Mouse (Mus musculus) naive thymus-derived CD4-positive, alpha-beta T cell, adult 2 months (primary cell): Measurements from ENCODE around the gene CN725425.

ENCODE experiments used
- DNase-seq: peaks from one replicate; pipeline ENCODE4 v3.0.0-alpha.2; 2011; ENCODE audit warnings: low read depth

The CN725425 gene

GRCm38 (mm10) chr15:91237294-91237693, 38.0 kb downstream of the CN725425 start:
- DNase-seq, result no peak

GRCm38 (mm10) chr15:91240683-91241335, 41.5 kb downstream of the CN725425 start:
- DNase-seq, result no peak

DNA sequence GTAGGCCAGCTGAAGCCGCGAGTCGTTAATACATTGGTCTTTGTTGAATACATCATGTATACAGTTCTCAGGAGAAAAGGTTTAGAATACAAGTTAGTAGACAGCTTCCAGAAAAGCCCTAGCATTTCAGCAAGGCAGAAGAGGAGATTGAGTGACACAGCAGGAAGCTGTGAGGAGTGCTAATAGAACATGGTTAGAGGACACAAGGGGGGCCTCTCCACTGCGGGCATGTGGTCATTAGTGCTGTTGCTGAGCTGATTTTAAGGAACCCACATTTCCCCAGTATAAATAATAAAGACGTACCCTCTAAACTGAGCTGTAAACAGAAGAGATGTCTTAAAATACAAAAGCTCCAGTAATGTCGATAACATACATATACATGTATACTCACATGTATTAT, 51.5 kb downstream of the CN725425 start:
- no peak for DNase-seq

DNA sequence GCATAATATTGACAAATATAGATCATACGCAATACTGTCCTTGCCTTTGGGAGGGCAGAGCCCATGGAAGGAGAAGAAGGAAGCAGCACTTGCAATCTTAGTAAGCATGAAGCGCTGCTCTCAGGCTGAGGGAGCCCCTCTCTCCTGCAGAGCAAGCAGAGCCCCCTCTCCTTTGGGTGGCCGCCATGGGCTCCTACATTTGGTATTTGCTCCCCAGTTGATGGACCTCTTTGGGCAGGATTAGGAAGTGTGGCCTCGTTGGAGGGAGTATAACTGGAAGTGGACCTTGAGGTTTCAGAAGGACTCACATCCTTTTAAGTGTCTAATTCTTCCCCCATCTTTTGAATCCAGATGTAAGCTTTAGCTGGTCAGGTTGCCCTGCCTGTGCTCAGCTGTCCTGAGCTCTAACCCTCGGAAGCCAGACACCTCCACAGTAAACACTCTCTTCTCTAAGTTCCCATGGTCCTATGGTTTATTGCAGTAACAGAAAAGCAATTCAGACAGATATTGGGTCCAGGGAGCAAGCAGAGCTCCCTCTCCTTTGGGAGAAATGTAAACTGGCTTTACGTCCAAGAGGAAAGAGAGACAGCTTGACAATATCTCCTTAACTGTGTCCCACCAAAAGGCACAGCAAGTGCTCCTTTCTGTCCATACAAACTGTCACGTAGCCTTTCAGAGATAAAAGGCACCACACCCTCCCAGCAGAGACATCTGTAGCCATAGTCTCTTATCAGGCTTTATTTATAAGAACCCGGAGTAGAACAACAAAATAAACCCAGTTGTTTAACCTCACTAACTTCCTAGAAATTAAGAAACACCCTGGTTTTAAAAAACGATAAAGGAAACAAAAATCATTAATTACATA, 52.5 kb downstream of the CN725425 start:
- DNase-seq, result no peak

DNA sequence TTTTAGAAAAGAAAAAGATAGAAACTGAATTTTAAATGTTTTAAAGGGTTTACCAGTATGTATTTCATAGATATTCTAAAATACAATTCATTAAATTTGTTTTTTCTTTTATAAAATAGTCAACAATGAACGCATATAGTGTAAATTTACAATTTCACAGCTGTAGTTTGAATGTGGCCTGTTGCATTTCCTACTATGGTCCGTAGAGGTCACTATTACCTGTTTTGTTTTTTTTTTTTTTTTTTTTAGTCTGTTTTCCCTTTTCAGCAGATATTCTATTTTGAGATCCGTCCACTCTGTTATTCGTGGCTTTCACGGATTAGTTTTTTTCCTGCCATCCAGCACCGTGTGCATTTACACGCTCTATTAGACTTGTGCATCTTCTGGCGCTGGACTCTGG, 53.7 kb downstream of the CN725425 start:
- no peak for DNase-seq

- no peak for DNase-seq
Measured at GRCm38 (mm10) chr15:91255308-91255707, 56.0 kb downstream of the CN725425 start.

DNA sequence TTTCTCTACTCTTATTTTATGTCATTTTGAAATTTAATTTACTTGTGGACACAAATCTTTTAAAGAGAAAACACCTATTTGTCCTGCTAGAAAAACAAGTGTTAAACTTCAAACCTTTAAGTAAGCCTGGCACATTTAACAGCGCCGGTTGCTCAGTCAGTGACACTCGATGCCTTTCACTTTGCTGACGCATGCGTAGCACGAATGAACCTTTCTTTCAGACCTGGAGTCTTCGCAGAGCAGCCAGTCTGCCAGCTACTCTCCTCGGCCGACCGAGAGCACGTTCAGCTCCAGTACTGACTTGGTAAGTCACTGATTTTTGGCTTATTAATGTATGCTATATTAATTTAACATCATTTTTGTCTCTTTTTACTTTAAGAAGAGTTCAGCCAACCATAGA, 57.8 kb downstream of the CN725425 start:
- DNase-seq, result no peak

DNA sequence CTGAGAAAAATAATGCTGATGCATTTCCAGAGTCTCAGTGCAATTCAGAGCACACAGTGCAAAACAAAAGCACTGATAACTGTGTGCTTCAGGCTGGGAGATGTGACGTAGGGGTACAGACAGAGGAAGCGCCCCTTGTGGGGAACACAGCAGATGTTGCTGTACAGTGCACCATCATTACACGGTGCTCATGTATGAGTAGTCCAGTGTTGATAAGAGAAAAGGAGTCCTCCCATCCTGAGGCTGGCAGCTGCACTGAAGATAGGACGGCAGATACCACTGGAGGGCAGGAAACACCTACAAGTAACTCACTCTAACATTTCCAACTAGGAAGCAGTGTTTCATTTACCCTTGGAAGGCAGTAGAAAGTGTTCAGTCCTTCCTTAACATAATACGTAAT, 61.3 kb downstream of the CN725425 start:
- DNase-seq, result no peak

DNA sequence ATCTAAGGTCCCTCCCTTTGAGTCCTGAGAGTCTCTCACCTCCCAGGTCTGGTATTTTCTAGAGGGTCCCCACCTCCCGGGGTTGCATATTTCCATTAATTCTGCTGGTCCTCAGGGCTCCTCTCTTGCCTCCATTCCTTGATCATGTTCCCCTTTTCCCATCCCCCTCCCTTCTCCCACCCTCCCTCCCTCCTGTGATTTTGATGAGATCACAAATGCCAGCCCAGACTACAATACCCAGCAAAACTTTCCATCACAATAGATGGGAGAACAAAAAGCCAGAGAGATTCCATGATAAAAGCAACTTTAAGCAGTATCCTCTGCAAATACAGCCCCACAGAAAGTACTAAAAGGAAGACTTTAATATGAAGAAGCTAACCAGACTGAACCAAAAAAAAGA, 64.6 kb downstream of the CN725425 start:
- DNase-seq, result no peak

DNA sequence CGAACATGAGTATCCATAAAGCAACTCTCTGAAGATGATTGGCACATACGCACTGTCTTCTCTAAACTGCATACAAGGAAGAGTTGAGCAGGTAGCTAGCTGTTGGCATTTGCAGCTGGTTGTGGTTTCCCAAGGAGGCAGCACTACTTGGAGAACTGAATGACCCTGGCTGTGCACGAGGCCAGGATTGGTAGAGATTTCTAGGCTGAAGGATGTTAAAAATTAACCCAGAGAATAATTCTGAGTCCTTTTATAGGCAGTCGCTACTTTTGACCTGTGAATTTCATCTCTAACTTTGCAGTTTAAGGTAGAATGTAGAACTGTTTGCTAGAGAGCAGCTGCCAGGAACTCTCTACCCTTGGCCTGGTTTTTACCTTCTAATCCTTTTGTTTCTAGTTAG, 69.2 kb downstream of the CN725425 start:
- no peak for DNase-seq

- DNase-seq, result no peak
Measured at GRCm38 (mm10) chr15:91275961-91276360, 76.7 kb downstream of the CN725425 start.

GRCm38 (mm10) chr15:91279571-91279970, 80.3 kb downstream of the CN725425 start:
- no peak for DNase-seq

- DNase-seq, result no peak
Measured at GRCm38 (mm10) chr15:91281521-91281920, 82.2 kb downstream of the CN725425 start.

DNA sequence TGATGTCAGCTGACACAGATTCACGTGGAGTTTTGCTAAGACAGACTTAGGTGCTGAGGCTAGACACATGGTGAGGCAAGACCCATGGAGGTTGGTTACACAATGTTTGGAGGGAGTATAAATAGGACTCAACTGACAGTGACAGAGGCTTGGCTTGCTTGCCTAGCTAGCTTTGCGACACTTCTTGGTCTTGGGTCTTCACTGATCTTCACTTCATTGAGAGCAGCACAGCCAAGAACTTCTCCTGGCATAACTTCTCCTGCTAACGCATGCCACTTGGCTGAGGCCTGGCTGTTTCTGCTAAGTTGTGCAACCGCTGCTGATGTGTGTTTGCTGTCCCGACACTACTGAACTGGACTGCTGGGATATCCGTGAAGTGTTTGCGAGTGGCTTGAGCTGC, 83.5 kb downstream of the CN725425 start:
- no peak for DNase-seq

- no peak for DNase-seq
Measured at GRCm38 (mm10) chr15:91283418-91283817, 84.1 kb downstream of the CN725425 start.

GRCm38 (mm10) chr15:91299319-91299835, 100.1 kb downstream of the CN725425 start:
- DNase-seq, result no peak

DNA sequence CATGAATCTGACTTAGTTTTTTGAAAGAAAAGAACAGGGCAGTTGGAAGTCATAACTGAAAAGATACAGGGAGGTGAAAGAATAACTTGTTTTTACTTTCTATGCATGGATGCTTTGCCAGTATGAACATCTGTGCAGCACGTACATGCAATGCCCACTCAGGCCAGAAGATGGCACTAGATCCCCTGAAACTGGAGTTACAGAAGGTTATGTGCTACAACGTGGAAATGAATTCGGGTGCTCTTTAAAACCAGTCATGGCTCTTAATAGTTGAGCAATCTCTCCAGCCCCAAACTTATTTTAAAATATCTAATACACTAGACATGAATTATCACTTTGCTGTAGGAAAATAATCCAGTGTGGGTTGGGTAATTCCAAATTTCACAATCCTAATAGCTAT, 102.1 kb downstream of the CN725425 start:
- peak; percentile 32 for DNase-seq

GRCm38 (mm10) chr15:91304296-91304852, 105.1 kb downstream of the CN725425 start:
- DNase-seq, result peak; percentile 3
